Mouse (Mus musculus): Measurements from ENCODE around the gene Map3k7. TPM values are rescaled to one million over a fixed set of nuclear protein-coding genes. Genes with fewer than 3 reads are reported as not detected.

Gene Map3k7
- polyA plus RNA-seq, 1 experiment from 2014 or later = 48.2 TPM

DNA sequence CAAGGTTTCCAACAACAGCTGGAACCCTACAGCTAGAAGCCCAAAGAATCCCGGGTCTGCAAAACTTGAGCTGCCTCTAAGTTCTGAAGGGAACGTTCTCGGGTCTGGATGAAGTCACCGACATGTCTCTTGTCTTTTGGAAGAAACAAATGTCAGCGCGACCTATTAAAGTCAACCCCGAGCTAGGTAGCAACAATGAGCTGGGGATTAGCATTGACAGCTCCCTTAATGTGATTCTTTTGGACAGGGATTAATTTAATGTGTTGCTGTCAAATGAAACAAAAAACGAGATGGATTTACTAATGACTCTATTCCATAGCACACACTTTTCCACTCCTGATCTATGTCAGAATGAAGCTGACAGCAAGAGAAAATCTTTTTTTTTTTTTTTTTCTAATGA lies 27.5 kb upstream of the Map3k7 start:
- Histone ChIP-seq H3K9ac (replicated peaks; ENCODE audit: low read length) (no peak overlapping the region), H3K36me3 (replicated peaks; ENCODE audit: control insufficient read depth, insufficient read depth, low read depth, low read length) (no peaks in the 10 kb centered on the region), H3K27ac (replicated peaks; ENCODE audit: low read depth, low read length) (no peak overlapping the region), H3K4me3 (ENCODE audit: low read depth, low read length) (no peak overlapping the region), H3K9me3 (replicated peaks; ENCODE audit: control insufficient read depth, low read length) (no peaks in the 10 kb centered on the region), H3K4me1 (ENCODE audit: control insufficient read depth, insufficient read depth, low read length) (no peaks in the 10 kb centered on the region), H3K27me3 (ENCODE audit: control insufficient read depth, insufficient read depth, low read length) (no peaks in the 10 kb centered on the region), H3K4me2 (ENCODE audit: low read depth, low read length) (no peak overlapping the region)
- DNase-seq (ENCODE audit: low spot score) (peak; percentile 43), ATAC-seq (replicated peaks; ENCODE audit: insufficient number of reproducible peaks, low FRiP score, low TSS enrichment, low read depth) (no peak)
- 9% methylated on average over 8 of the region's 8 CpGs for WGBS

DNA sequence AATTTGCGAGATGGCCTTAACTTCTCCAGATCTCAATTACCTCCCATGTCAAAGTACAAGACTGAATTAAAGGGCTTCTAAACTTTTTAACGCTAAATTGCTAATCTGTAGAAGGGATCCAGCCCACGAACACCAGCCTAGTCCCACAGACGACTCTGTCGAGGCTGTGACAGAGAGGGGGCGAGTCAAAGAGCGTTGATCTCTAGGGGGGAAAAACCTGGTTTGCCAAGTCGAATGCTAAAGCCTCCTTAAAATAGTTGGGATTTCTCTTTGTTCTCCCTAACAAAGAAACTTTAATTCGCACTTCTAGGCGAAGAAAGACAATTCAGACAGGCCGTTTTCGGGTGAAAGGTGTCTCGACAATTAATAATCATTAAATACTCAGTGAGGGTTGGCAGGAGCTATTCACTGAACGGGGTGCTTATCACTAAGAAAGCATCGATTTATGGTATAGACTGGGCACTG lies 27.0 kb upstream of the Map3k7 start:
- peak overlapping the region; percentile 95 for H3K4me2 ChIP-seq (ENCODE audit: low read depth, low read length)
- 7% methylated on average over 15 of the region's 15 CpGs for WGBS
- H3K4me1 ChIP-seq (ENCODE audit: control insufficient read depth, insufficient read depth, low read length) = no peaks in the 10 kb centered on the region
- H3K27ac ChIP-seq (replicated peaks; ENCODE audit: low read depth, low read length) = no peak overlapping the region; the same call in 1 of the 2 replicates
- no peaks in the 10 kb centered on the region for H3K36me3 ChIP-seq (replicated peaks; ENCODE audit: control insufficient read depth, insufficient read depth, low read depth, low read length)
- ATAC-seq (replicated peaks; ENCODE audit: insufficient number of reproducible peaks, low FRiP score, low TSS enrichment, low read depth) (no peak), DNase-seq (ENCODE audit: low spot score) (peak; percentile 26)
- H3K9me3 ChIP-seq (replicated peaks; ENCODE audit: control insufficient read depth, low read length) = no peaks in the 10 kb centered on the region
- H3K9ac ChIP-seq (replicated peaks; ENCODE audit: low read length) = peak overlapping the region; percentile 82
- peak overlapping the region; percentile 45 for H3K4me3 ChIP-seq (ENCODE audit: low read depth, low read length)
- no peaks in the 10 kb centered on the region for H3K27me3 ChIP-seq (ENCODE audit: control insufficient read depth, insufficient read depth, low read length)

DNA sequence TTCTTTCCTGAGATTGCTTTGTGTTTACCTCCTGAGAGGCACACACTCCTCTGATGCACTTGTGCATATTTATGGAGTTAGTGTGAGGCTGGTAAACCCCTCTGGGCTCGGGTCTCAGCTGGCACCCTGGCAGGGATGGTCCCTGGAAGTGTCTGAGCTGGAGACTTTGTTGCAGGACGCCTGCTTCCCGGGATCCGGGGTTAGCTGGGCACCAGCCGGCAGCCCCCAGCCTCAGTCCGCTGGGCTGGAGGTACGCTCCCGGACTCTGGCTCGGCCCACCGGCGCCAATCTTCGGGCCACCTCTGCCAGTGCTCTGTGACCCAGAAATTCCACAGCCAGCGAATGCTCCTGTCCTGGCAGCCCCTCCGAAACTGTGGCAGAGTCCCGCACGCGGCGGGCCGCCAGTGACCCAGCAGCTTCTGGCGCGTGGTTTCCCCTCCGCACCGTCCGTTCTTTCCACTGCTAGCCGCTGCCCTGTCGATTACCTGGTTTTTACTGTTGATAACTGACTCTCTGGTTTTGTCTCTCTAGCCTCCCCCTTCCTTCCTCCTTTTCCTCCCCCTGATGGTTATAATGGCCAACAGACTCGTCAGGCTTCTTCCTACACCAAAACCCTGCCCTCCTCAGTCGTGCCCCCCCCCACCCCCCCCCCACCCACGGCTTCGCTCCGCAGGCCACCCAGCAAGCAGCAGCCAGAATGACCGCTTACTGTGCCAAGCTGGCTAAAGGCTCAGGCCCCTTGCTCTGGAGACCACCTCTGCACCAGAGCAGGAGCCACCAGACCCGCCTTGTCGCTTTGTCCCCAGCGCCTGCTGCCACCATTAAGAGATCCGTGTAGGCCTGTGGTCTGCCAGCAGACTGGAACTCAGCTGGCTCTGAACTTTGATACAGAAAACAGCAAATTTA lies 26.3 kb upstream of the Map3k7 start:
- H3K4me2 ChIP-seq (ENCODE audit: low read depth, low read length) = peak overlapping the region; percentile 95
- WGBS = 1% methylated on average over 36 of the region's 36 CpGs
- ATAC-seq (replicated peaks; ENCODE audit: insufficient number of reproducible peaks, low FRiP score, low TSS enrichment, low read depth) = peak; percentile 73
- no peaks in the 10 kb centered on the region for H3K36me3 ChIP-seq (replicated peaks; ENCODE audit: control insufficient read depth, insufficient read depth, low read depth, low read length)
- peak overlapping the region; percentile 28; the same call in 1 of the 2 replicates for H3K27ac ChIP-seq (replicated peaks; ENCODE audit: low read depth, low read length)
- no peaks in the 10 kb centered on the region for H3K27me3 ChIP-seq (ENCODE audit: control insufficient read depth, insufficient read depth, low read length)
- H3K9me3 ChIP-seq (replicated peaks; ENCODE audit: control insufficient read depth, low read length) = no peaks in the 10 kb centered on the region
- peak overlapping the region; percentile 45 for H3K4me3 ChIP-seq (ENCODE audit: low read depth, low read length)
- H3K9ac ChIP-seq (replicated peaks; ENCODE audit: low read length) = peak overlapping the region; percentile 82
- no peaks in the 10 kb centered on the region for H3K4me1 ChIP-seq (ENCODE audit: control insufficient read depth, insufficient read depth, low read length)
- DNase-seq (ENCODE audit: low spot score) = peak; percentile 49

DNA sequence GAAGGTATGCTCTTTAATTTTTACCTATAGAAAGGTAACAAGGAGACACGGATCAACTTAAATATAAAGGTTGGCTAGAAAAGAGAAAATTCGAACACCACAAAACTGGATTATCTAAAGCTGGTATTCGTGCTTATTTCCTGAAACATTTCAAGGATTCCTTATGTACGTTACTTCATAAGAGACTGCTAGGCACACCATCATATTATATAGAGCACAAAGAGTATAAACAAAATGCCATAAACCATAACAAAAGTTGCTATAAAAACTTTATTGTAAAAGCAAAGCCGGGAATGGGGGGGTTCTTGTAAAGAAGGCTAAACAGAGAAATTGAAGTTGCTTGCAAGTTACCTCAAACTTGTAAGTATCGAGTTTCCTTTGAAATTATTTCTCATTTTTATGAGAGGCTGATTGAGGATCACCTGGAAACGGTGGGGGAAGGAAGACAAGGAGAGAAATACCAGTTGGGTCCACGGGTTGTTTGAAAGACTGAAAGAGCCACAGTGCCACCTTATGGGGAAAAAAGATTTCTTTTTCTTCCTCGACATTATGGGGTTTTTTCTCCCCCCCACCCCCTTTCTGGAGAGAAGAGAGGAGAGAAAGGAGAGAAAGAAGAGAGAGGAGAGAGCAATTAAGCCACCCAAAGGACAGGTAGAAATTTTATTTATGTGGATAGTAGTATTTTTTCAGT lies 25.3 kb upstream of the Map3k7 start:
- no peak overlapping the region for H3K9ac ChIP-seq (replicated peaks; ENCODE audit: low read length)
- DNase-seq (ENCODE audit: low spot score) (peak; percentile 92), ATAC-seq (replicated peaks; ENCODE audit: insufficient number of reproducible peaks, low FRiP score, low TSS enrichment, low read depth) (no peak)
- WGBS = 30% methylated on average over 9 of the region's 9 CpGs
- H3K9me3 ChIP-seq (replicated peaks; ENCODE audit: control insufficient read depth, low read length) = no peaks in the 10 kb centered on the region
- no peak overlapping the region for H3K4me2 ChIP-seq (ENCODE audit: low read depth, low read length)
- no peaks in the 10 kb centered on the region for H3K36me3 ChIP-seq (replicated peaks; ENCODE audit: control insufficient read depth, insufficient read depth, low read depth, low read length)
- H3K27me3 ChIP-seq (ENCODE audit: control insufficient read depth, insufficient read depth, low read length) = no peaks in the 10 kb centered on the region
- H3K4me1 ChIP-seq (ENCODE audit: control insufficient read depth, insufficient read depth, low read length) = no peaks in the 10 kb centered on the region
- H3K4me3 ChIP-seq (ENCODE audit: low read depth, low read length) = no peak overlapping the region
- H3K27ac ChIP-seq (replicated peaks; ENCODE audit: low read depth, low read length) = no peak overlapping the region

DNA sequence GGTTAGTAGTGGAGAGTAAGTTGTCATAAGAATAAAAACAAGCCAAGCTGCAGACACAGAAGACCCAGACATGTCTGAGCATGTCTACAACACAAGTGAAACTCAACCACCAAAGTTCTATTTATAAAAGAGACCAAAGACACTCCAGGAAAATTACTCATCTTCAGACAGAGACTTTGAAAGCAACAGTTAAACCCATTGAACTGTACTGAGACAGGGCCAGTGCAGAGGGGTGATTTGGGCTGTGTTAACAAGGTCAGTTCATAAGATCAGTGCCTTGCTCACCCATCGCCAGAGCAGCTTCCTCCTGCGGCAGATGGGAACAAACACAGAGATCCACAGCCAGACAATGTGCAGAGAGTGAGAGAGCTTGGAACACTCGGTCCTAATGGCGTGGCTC lies 22.3 kb upstream of the Map3k7 start:
- Histone ChIP-seq H3K4me2 (ENCODE audit: low read depth, low read length) (no peak overlapping the region), H3K4me3 (ENCODE audit: low read depth, low read length) (no peak overlapping the region), H3K9ac (replicated peaks; ENCODE audit: low read length) (no peak overlapping the region), H3K9me3 (replicated peaks; ENCODE audit: control insufficient read depth, low read length) (no peaks in the 10 kb centered on the region), H3K36me3 (replicated peaks; ENCODE audit: control insufficient read depth, insufficient read depth, low read depth, low read length) (no peaks in the 10 kb centered on the region), H3K4me1 (ENCODE audit: control insufficient read depth, insufficient read depth, low read length) (no peaks in the 10 kb centered on the region), H3K27ac (replicated peaks; ENCODE audit: low read depth, low read length) (no peak overlapping the region), H3K27me3 (ENCODE audit: control insufficient read depth, insufficient read depth, low read length) (no peaks in the 10 kb centered on the region)
- DNase-seq (ENCODE audit: low spot score) (no peak), ATAC-seq (replicated peaks; ENCODE audit: insufficient number of reproducible peaks, low FRiP score, low TSS enrichment, low read depth) (no peak)
- 59% methylated on average over 4 of the region's 4 CpGs for WGBS

DNA sequence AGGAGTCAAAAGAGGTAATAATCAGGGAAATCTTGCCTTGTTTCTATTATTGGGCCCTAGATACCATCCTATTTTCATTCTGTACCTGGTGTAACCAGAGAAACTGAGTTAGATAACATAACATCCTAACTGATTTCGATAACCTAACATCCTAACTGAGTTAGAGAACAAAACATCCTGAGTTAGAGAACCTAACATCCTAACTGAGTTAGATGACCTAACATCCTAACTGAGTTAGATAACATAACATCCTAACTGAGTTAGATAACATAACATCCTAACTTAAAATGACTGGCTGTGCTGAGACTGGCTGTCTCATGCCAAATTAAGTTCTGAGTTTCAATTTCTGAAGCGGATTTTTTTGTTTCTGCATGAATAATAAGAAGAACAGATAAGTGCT lies 20.9 kb upstream of the Map3k7 start:
- no peak for ATAC-seq (replicated peaks; ENCODE audit: insufficient number of reproducible peaks, low FRiP score, low TSS enrichment, low read depth)
- Histone ChIP-seq H3K4me2 (ENCODE audit: low read depth, low read length) (no peak overlapping the region), H3K27me3 (ENCODE audit: control insufficient read depth, insufficient read depth, low read length) (no peaks in the 10 kb centered on the region), H3K9me3 (replicated peaks; ENCODE audit: control insufficient read depth, low read length) (no peaks in the 10 kb centered on the region), H3K9ac (replicated peaks; ENCODE audit: low read length) (no peak overlapping the region), H3K36me3 (replicated peaks; ENCODE audit: control insufficient read depth, insufficient read depth, low read depth, low read length) (no peaks in the 10 kb centered on the region), H3K4me1 (ENCODE audit: control insufficient read depth, insufficient read depth, low read length) (no peaks in the 10 kb centered on the region), H3K4me3 (ENCODE audit: low read depth, low read length) (no peak overlapping the region), H3K27ac (replicated peaks; ENCODE audit: low read depth, low read length) (no peak overlapping the region)
- 80% methylated on average over 2 of the region's 2 CpGs for WGBS
- DNase-seq (ENCODE audit: low spot score) = no peak

DNA sequence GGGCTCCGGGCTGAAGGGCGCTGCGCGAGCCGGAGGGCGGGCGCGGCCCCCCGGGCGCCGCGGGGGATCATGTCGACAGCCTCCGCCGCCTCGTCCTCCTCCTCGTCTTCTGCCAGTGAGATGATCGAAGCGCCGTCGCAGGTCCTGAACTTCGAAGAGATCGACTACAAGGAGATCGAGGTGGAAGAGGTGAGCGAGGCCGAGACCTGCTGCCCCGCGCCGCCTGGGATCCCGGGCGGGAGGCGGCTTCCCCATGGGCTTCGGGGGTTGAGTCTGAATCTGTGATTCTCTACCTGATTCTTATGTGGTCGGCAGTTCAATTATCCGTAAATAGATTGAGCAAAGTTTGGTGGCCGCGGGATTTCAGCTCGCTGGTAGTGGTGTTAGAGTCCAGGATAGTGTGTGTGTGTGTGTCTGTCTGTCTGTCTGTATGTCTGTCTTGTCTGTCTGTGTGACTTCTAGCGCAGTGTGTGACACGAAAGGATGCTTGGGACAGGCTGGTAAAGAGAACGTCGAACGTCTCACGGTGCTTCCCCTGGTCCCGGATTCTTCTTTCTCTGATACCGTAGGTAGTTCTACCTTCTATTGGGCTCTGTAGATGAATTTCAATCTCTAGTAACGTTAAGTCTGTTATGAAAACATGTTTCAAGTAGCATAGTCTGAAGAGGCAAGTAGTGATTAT lies 438 bp downstream of the Map3k7 start:
- Histone ChIP-seq H3K36me3 (replicated peaks; ENCODE audit: control insufficient read depth, insufficient read depth, low read depth, low read length) (no peaks in the 10 kb centered on the region), H3K4me2 (ENCODE audit: low read depth, low read length) (peak overlapping the region; percentile 40), H3K4me1 (ENCODE audit: control insufficient read depth, insufficient read depth, low read length) (no peaks in the 10 kb centered on the region), H3K9ac (replicated peaks; ENCODE audit: low read length) (peak overlapping the region; percentile 91), H3K9me3 (replicated peaks; ENCODE audit: control insufficient read depth, low read length) (no peaks in the 10 kb centered on the region), H3K4me3 (ENCODE audit: low read depth, low read length) (peak overlapping the region; percentile 77), H3K27me3 (ENCODE audit: control insufficient read depth, insufficient read depth, low read length) (no peaks in the 10 kb centered on the region), H3K27ac (replicated peaks; ENCODE audit: low read depth, low read length) (peak overlapping the region; percentile 92)
- no peak for DNase-seq (ENCODE audit: low spot score)
- ATAC-seq (replicated peaks; ENCODE audit: insufficient number of reproducible peaks, low FRiP score, low TSS enrichment, low read depth) = peak; percentile 2; the same call in 1 of the 2 replicates
- WGBS = under 1% methylated on average over 47 of the region's 47 CpGs

All from embryonic facial prominence, embryonic 11.5 days (tissue).